Mouse (Mus musculus) testis, adult 2 months (tissue): ENCODE measurements around the gene Ehmt1.

Experiments
- CTCF ChIP-seq: fragments of 200-500 bp; IDR thresholded peaks from 2 replicates; pipeline ENCODE4 v1.5.1; 2012; ENCODE audit warnings: low read depth, mild to moderate bottlenecking, inconsistent platforms, low read length, moderate library complexity; ENCODE audit not compliant: control insufficient read depth, insufficient read depth, insufficient replicate concordance
- POLR2A ChIP-seq: fragments of 200-500 bp; IDR thresholded peaks from 2 replicates; pipeline ENCODE4 v1.6.1; 2012; ENCODE audit warnings: low read depth, mild to moderate bottlenecking, inconsistent platforms, low read length, moderate library complexity; ENCODE audit not compliant: control insufficient read depth

- TF ChIP-seq CTCF (no peak), POLR2A (no peak)
Measured at GRCm38 (mm10) chr2:24775951-24776587, 143.3 kb downstream of the Ehmt1 start.
